8 mouse cellular contexts compared by ENCODE assay signal in genomic region chr15:61707952-61708351, GRCm38 (mm10).
DNase-seq lines count a peak whose midpoint lies in the region; ATAC-seq and TF ChIP-seq lines count a peak whose summit lies in the region.

No protein-coding gene starts in this region.

- no peaks in the 10 kb centered on the region for H3K4me1 ChIP-seq in intestine, postnatal 0 days (replicated peaks; ENCODE audit: control insufficient read depth, insufficient read depth, low read length)

- TF ChIP-seq CTCF in intestine, postnatal 0 days (IDR thresholded peaks at IDR 0.05; ENCODE audit: low read depth) = no peak

- DNase-seq in layer of hippocampus, postnatal 10 days (ENCODE audit: low spot score in 2 of 2) = peak; percentile 12 to 20
- DNase-seq in layer of hippocampus, adult 11-12 months (ENCODE audit: low spot score) = no peak
- peak; percentile 40 for DNase-seq in brain, embryonic 18.5 days (ENCODE audit: low read depth, low spot score)
- DNase-seq in kidney, adult 8-10 months = peak; percentile 17 to 23
- DNase-seq in ovary, postnatal 14 days (ENCODE audit: low spot score) = peak; percentile 9
- no peak for DNase-seq in spleen, postnatal 14 days (ENCODE audit: low spot score in 2 of 2)
- no peak for DNase-seq in neural tube, embryonic 10.5 days (ENCODE audit: extremely low spot score, low spot score)

- H3K9ac ChIP-seq in intestine, postnatal 0 days (ENCODE audit: low read depth, low read length) = no peak overlapping the region

- WGBS in intestine, postnatal 0 days = 72% methylated on average over 6 of the region's 6 CpGs

- no peak overlapping the region for H3K4me2 ChIP-seq in intestine, postnatal 0 days (replicated peaks; ENCODE audit: low read depth)

- no peak for ATAC-seq in intestine, postnatal 0 days

- no peaks in the 10 kb centered on the region for H3K9me3 ChIP-seq in intestine, postnatal 0 days (ENCODE audit: control insufficient read depth)

- H3K27me3 ChIP-seq in intestine, postnatal 0 days (replicated peaks; ENCODE audit: control insufficient read depth, insufficient read depth, low read length) = no peaks in the 10 kb centered on the region

- H3K4me3 ChIP-seq in intestine, postnatal 0 days (ENCODE audit: low read depth, low read length) = no peak overlapping the region

- no peaks in the 10 kb centered on the region for H3K36me3 ChIP-seq in intestine, postnatal 0 days (ENCODE audit: control insufficient read depth, insufficient read depth)

- no peak overlapping the region for H3K27ac ChIP-seq in intestine, postnatal 0 days (ENCODE audit: low read depth, low read length)

Comparison
In these comparisons a context has a peak if more than half of its experiments do, and no peak if none do; other contexts are left out.
1. DNase-seq: peak in layer of hippocampus, postnatal 10 days (2 of 2), brain, embryonic 18.5 days (single experiment), kidney, adult 8-10 months (2 of 2) and ovary, postnatal 14 days (single experiment); none in layer of hippocampus, adult 11-12 months (single experiment), spleen, postnatal 14 days (0 of 2) and neural tube, embryonic 10.5 days (single experiment).